Mouse (Mus musculus) MEL (cell line): ENCODE measurements around the gene Trpm3.

ENCODE experiments used
- CHD2 ChIP-seq: IDR thresholded peaks from 2 replicates; pipeline ENCODE4 v1.6.1; 2011; ENCODE audit warnings: low read length, improper control_type of control experiment
- CTCF ChIP-seq, 3 experiments: IDR thresholded peaks in 2 of 3; conservative IDR thresholded peaks in 1 of 3; 2 replicates each; pipeline ENCODE4 v1.5.1; 2011 to 2012; ENCODE audit warnings: low read length in 3 of 3, low read depth in 2 of 3, mild to moderate bottlenecking in 2 of 3, improper control_type of control experiment in 1 of 3, inconsistent platforms in 1 of 3, mixed read lengths in 1 of 3, moderate library complexity in 1 of 3; ENCODE audit not compliant: control insufficient read depth in 1 of 3, insufficient read depth in 1 of 3, poor library complexity in 1 of 3, severe bottlenecking in 1 of 3
- HCFC1 ChIP-seq: IDR thresholded peaks from 2 replicates; pipeline ENCODE4 v1.6.1; 2012; ENCODE audit warnings: low read depth, mild to moderate bottlenecking, inconsistent platforms, low read length, improper control_type of control experiment, moderate library complexity
- POLR2A ChIP-seq, 2 experiments: IDR thresholded peaks; 2 replicates each; pipeline ENCODE4 v1.6.1; 2011 to 2012; ENCODE audit warnings: low read length in 2 of 2, mild to moderate bottlenecking in 2 of 2, control low read depth in 1 of 2, improper control_type of control experiment in 1 of 2, low read depth in 1 of 2, moderate library complexity in 1 of 2; ENCODE audit not compliant: control insufficient read depth in 1 of 2, insufficient read depth in 1 of 2, poor library complexity in 1 of 2
- TAL1 ChIP-seq: IDR thresholded peaks from 2 replicates; pipeline ENCODE4 v1.6.1; 2012; ENCODE audit warnings: mild to moderate bottlenecking, inconsistent platforms, low read length, moderate library complexity, mixed read lengths
- ZC3H11A ChIP-seq: IDR thresholded peaks from 2 replicates; pipeline ENCODE4 v1.6.1; 2012; ENCODE audit warnings: low read depth, mild to moderate bottlenecking, inconsistent platforms, low read length, improper control_type of control experiment

DNA sequence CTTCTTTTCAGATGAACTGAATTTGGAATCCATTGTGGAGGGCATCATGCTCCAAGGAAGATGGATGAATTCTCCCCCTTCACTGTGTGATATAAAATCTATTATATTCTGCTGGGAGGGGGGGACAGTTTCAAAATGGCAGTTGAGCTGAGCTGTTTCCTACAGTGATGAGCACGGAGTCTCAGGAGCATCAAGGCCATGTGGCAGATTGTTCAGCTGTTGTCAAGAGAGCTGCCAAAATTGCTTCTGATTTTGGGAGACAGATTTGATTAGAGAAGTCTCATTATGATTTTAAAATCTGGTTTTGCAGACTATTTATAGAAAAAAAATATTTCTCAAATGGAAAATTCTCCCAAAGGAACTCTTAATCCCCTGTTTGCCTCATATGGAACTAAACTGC, 255.9 kb downstream of the Trpm3 start:
- TF ChIP-seq CTCF (IDR thresholded peaks at IDR 0.05 in 2 of 3, conservative IDR thresholded peaks at IDR 0.05 in 1 of 3; ENCODE audit: control insufficient read depth in 1 of 3, insufficient read depth in 1 of 3, low read depth in 2 of 3, low read length in 3 of 3, poor library complexity in 1 of 3, severe bottlenecking in 1 of 3) (no peak), TAL1 (no peak), POLR2A (IDR thresholded peaks at IDR 0.05; ENCODE audit: control insufficient read depth in 1 of 2, insufficient read depth in 1 of 2, low read depth in 1 of 2, low read length in 2 of 2, poor library complexity in 1 of 2) (no peak), CHD2 (no peak), HCFC1 (no peak), ZC3H11A (no peak)
